Mouse (Mus musculus) brain, adult 10 weeks (tissue): ENCODE data around the gene Olfr933. TPM values are rescaled to one million over a fixed set of nuclear protein-coding genes. Genes with fewer than 3 reads are reported as not detected.

Source experiments
- polyA plus RNA-seq: library from polyadenylated mRNA; stranded (reverse); fragments of 350-450 nt; fragmentation: Illumina TruSeq; extraction: RNeasy Lipid Tissue Mini Kit (QIAGEN cat#74804); gene quantifications from one replicate; pipeline ENCODE4 v1.2.3, GENCODE M21; 2015; ENCODE audit warnings: low read depth, low replicate concordance

The Olfr933 gene
- polyA plus RNA-seq: not detected

DNA sequence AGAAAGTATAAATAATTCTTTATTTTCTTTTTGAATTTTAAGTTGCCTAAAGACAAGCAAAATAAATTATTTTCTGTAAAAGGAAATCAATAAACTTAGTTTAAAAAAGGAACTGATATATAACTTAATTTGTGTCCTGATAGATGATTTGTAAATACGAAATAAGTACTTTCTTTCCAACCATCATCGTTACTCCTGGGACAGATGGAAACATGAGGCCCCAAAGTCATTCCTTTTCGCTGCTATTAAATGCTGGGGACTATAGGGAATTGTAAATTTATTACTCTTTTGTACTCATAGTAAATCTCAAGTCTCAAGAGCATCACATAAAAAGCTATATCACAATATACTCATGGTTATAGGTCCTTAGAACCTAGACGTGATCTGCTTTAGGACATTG is at the start of gene Olfr933:
Olfr933 (plus strand) TSS at position 301 of the 400 bp plus-strand sequence.

GRCm38 (mm10) chr9:38929509-38929908 is 42.6 kb upstream of the Olfr933 start, which contains the start of gene Olfr930:
Olfr930 (plus strand) TSS chr9:38929809.

GRCm38 (mm10) chr9:38988215-38988614 is 16.1 kb downstream of the Olfr933 start, which contains the start of gene Olfr934:
Olfr934 (minus strand) TSS chr9:38988315.

DNA sequence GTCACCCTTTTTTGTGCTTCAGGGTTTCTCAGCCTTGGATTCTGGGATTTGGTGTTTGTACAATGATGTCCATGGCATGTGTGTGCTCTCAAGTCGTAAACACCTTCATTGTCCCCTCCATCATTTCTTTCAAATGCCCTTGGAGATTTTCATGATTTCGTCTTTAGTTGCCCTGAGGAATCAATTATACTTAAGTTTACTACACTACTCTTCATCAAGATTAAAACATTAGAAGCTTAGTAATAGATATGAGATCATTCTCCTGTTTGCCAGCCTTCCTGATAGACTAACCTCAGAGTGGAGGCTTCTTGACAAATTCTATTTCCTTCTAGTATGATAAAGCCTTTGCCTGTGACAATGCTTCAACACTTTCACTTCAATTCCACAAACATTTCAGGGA is 27.5 kb downstream of the Olfr933 start, which contains the start of gene Olfr935:
Olfr935 (minus strand) TSS at position 101 of the 400 bp plus-strand sequence.

DNA sequence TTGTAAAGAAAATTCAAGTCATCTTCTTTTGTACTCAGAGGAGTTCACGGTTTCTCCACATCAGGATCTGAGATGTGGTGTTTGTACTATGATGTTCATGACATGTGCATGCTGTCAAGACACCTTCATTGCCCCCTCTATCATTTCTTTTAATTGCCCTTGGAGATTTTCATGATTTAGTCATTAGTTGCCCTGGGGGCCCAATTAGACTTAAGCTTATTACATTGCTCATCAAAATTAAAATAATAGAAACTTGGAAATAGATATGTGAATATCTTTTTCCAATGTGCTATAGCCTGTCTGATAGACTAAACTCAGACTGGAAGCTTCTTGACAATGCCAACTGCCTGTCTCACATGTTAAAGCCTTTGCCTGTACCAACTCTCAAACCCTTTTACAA is 51.2 kb downstream of the Olfr933 start, which contains the start of gene Olfr146:
Olfr146 (minus strand) TSS at position 101 of the 400 bp plus-strand sequence.

Other genes with a start within 250 kb of the Olfr933 start
- gene Olfr920, start 220.0 kb upstream of the Olfr933 start, polyA plus RNA-seq: 0.09 TPM
- gene Olfr921, start 199.2 kb upstream of the Olfr933 start, polyA plus RNA-seq: not detected
- not detected for gene Olfr922, start 157.7 kb upstream of the Olfr933 start, polyA plus RNA-seq
- gene Olfr923, start 145.8 kb upstream of the Olfr933 start, polyA plus RNA-seq: not detected
- not detected for gene Olfr924, start 127.9 kb upstream of the Olfr933 start, polyA plus RNA-seq
- gene Olfr26, start 117.3 kb upstream of the Olfr933 start, polyA plus RNA-seq: not detected
- not detected for gene Olfr926, start 95.2 kb upstream of the Olfr933 start, polyA plus RNA-seq
- gene Olfr930, start 42.5 kb upstream of the Olfr933 start, polyA plus RNA-seq: not detected
- not detected for gene Olfr934, start 16.0 kb downstream of the Olfr933 start, polyA plus RNA-seq
- not detected for gene Olfr935, start 27.4 kb downstream of the Olfr933 start, polyA plus RNA-seq
- gene Olfr146, start 51.1 kb downstream of the Olfr933 start, polyA plus RNA-seq: not detected
- gene Olfr937, start 92.6 kb downstream of the Olfr933 start, polyA plus RNA-seq: not detected
- gene Olfr938, start 106.6 kb downstream of the Olfr933 start, polyA plus RNA-seq: not detected
- gene Olfr27, start 155.8 kb downstream of the Olfr933 start, polyA plus RNA-seq: not detected
- not detected for gene Olfr943, start 194.0 kb downstream of the Olfr933 start, polyA plus RNA-seq
- not detected for gene Olfr944, start 229.6 kb downstream of the Olfr933 start, polyA plus RNA-seq